In the genomic region with DNA sequence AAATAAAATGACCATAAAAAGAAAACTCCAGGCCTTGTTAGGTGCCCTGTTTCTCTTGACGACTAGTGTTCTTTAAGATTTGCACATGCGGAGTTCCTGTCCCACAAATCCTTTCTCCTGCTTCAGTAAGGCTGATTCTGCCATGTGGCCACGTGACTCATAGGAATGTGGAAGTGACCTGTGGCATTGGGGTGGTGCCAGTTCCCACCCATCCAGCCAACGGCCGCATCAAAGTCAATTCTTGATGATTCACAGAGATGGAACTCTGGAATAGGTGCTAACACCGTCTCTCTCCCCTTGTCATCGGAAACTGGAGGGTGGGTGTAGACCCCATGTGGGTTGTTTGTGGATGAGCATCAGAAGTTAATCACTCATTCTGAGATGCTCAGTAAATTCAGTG, we compare ENCODE assay signal across 35 mouse cellular contexts. TPM values are rescaled to one million over a fixed set of nuclear protein-coding genes. Genes with fewer than 3 reads are reported as not detected.
DNase-seq lines count a peak whose midpoint lies in the region; ATAC-seq and TF ChIP-seq lines count a peak whose summit lies in the region.
"Had no signal": no experiment of that assay in that cellular context is flagged by ENCODE, and none has a peak within 500 bp of the region (broad histone marks: within the 10 kb centered on the region; RNA-seq: fewer than 3 reads in every experiment).

No protein-coding gene starts in this region.

- no peak for TF ChIP-seq CTCF in MEL (IDR thresholded peaks at IDR 0.05 in 2 of 3, conservative IDR thresholded peaks at IDR 0.05 in 1 of 3; ENCODE audit: control insufficient read depth in 1 of 3, insufficient read depth in 1 of 3, low read depth in 2 of 3, low read length in 3 of 3, poor library complexity in 1 of 3, severe bottlenecking in 1 of 3)

- WGBS in heart, embryonic 10.5 days, result 89% methylated on average over 7 of the region's 7 CpGs
- 92% methylated on average over 7 of the region's 7 CpGs for WGBS in midbrain, embryonic 13.5 days

- no peak for TF ChIP-seq EP300 in MEL (IDR thresholded peaks at IDR 0.05; ENCODE audit: low read depth in 1 of 2, low read length in 2 of 2)

- H3K4me1 ChIP-seq in heart, embryonic 10.5 days, result no peaks in the 10 kb centered on the region
- H3K4me1 ChIP-seq in MEL (ENCODE audit: control insufficient read depth in 1 of 2, insufficient read depth in 2 of 2, low read length in 2 of 2), result peaks cover 2 to 7% of the 10 kb centered on the region in 2 experiments
- H3K4me1 ChIP-seq in midbrain, embryonic 13.5 days (replicated peaks), result no peaks in the 10 kb centered on the region
- H3K4me1 ChIP-seq: embryonic facial prominence, embryonic 12.5 days; embryonic facial prominence, embryonic 15.5 days; forebrain, embryonic 15.5 days had no signal

- no peak overlapping the region for H3K9ac ChIP-seq in MEL (ENCODE audit: control insufficient read depth, low read depth, low read length, poor library complexity, severe bottlenecking)
- H3K9ac ChIP-seq in midbrain, embryonic 13.5 days (replicated peaks), result no peak overlapping the region
- H3K9ac ChIP-seq: embryonic facial prominence, embryonic 12.5 days; embryonic facial prominence, embryonic 15.5 days; forebrain, embryonic 15.5 days; heart, embryonic 15.5 days; hindbrain, embryonic 14.5 days had no signal

- no peak overlapping the region for H3K27ac ChIP-seq in heart, embryonic 10.5 days
- no peak overlapping the region for H3K27ac ChIP-seq in MEL (ENCODE audit: control insufficient read depth, low read depth, low read length)
- no peak overlapping the region for H3K27ac ChIP-seq in midbrain, embryonic 13.5 days
- H3K27ac ChIP-seq: embryonic facial prominence, embryonic 12.5 days; embryonic facial prominence, embryonic 15.5 days; forebrain, embryonic 15.5 days; heart, adult 2 months; heart, embryonic 15.5 days; hindbrain, embryonic 14.5 days; hindbrain, postnatal 0 days had no signal

- no peak overlapping the region for H3K4me2 ChIP-seq in midbrain, embryonic 13.5 days (replicated peaks)
- H3K4me2 ChIP-seq: embryonic facial prominence, embryonic 12.5 days; embryonic facial prominence, embryonic 15.5 days; forebrain, embryonic 15.5 days; heart, embryonic 11.5 days; heart, embryonic 15.5 days; hindbrain, embryonic 14.5 days had no signal

- no peaks in the 10 kb centered on the region for H3K36me3 ChIP-seq in heart, embryonic 10.5 days
- H3K36me3 ChIP-seq in MEL (ENCODE audit: control insufficient read depth in 1 of 2, insufficient read depth in 2 of 2, low read length in 2 of 2), result peaks cover 0 to 9% of the 10 kb centered on the region in 2 experiments; a peak in 2 of 4 replicates
- no peaks in the 10 kb centered on the region for H3K36me3 ChIP-seq in midbrain, embryonic 13.5 days
- H3K36me3 ChIP-seq: embryonic facial prominence, embryonic 12.5 days; embryonic facial prominence, embryonic 15.5 days; forebrain, embryonic 15.5 days; G1E; heart, embryonic 15.5 days had no signal

- peak; percentile 60 for DNase-seq in heart, embryonic 10.5 days (ENCODE audit: low spot score)
- no peak for DNase-seq in heart, postnatal 10 days
- DNase-seq in MEL (ENCODE audit: low read depth, low spot score) (no peak), R1 (ENCODE audit: low read depth, low spot score) (peak; percentile 27)
- no peak for DNase-seq in testis, postnatal 10 days (ENCODE audit: low spot score)
- DNase-seq in left cerebral cortex, adult 18-20 months (ENCODE audit: low spot score in 2 of 2), result no peak
- DNase-seq: adrenal gland, adult 2 months; adrenal gland, postnatal 14 days; cerebellum, adult 11 months; cerebellum, adult 2 months; cerebellum, adult 9-11 months; cerebellum, postnatal 25 days; gastrocnemius, postnatal 25 days; heart, adult 2 months; heart, postnatal 14 days; heart, postnatal 4 days; kidney, adult 18-20 months had no signal

- H3K27me3 ChIP-seq in heart, embryonic 10.5 days (ENCODE audit: insufficient read depth, poor library complexity, severe bottlenecking), result no peaks in the 10 kb centered on the region
- H3K27me3 ChIP-seq in MEL (ENCODE audit: control insufficient read depth in 1 of 2, insufficient read depth in 2 of 2, low read length in 2 of 2), result peaks cover 6 to 12% of the 10 kb centered on the region in 2 experiments
- 0 out of 2 replicates have a peak, but pooled peaks cover 4% of the 10 kb centered on the region for H3K27me3 ChIP-seq in midbrain, embryonic 13.5 days
- H3K27me3 ChIP-seq: CH12.LX; embryonic facial prominence, embryonic 12.5 days; embryonic facial prominence, embryonic 15.5 days; forebrain, embryonic 15.5 days; heart, embryonic 15.5 days had no signal

- TF ChIP-seq RAD21 in MEL (IDR thresholded peaks at IDR 0.05; ENCODE audit: low read depth, low read length), result no peak

- no peaks in the 10 kb centered on the region for H3K9me3 ChIP-seq in heart, embryonic 10.5 days
- H3K9me3 ChIP-seq in MEL (replicated peaks; ENCODE audit: insufficient read depth, low read length), result no peaks in the 10 kb centered on the region
- H3K9me3 ChIP-seq in midbrain, embryonic 13.5 days, result no peaks in the 10 kb centered on the region
- H3K9me3 ChIP-seq: embryonic facial prominence, embryonic 12.5 days; embryonic facial prominence, embryonic 15.5 days; forebrain, embryonic 15.5 days; G1E; heart, embryonic 15.5 days had no signal

- H3K79me2 ChIP-seq in MEL (ENCODE audit: control insufficient read depth, insufficient read depth, low read length, poor library complexity), result no peaks in the 10 kb centered on the region

- no peak for ATAC-seq in midbrain, embryonic 13.5 days
- ATAC-seq: forebrain, embryonic 15.5 days; hindbrain, postnatal 0 days; inflammation-experienced regulatory T-cells, adult 6 months; intestine, embryonic 16.5 days had no signal

- H3K4me3 ChIP-seq in heart, embryonic 10.5 days, result no peak overlapping the region
- no peak overlapping the region for H3K4me3 ChIP-seq in MEL (ENCODE audit: control insufficient read depth in 1 of 2, insufficient read depth in 1 of 2, low read depth in 2 of 2, low read length in 2 of 2)
- no peak overlapping the region for H3K4me3 ChIP-seq in midbrain, embryonic 13.5 days (replicated peaks)
- H3K4me3 ChIP-seq: embryonic facial prominence, embryonic 12.5 days; embryonic facial prominence, embryonic 15.5 days; forebrain, embryonic 15.5 days; heart, adult 2 months; heart, embryonic 15.5 days had no signal

- intact Hi-C loops in heart, postnatal 10 days (cut with DNase I), result no loop called here

- no peak for TF ChIP-seq POLR2A in MEL (IDR thresholded peaks at IDR 0.05; ENCODE audit: control insufficient read depth in 1 of 2, insufficient read depth in 1 of 2, low read depth in 1 of 2, low read length in 2 of 2, poor library complexity in 1 of 2)

TF ChIP-seq in MEL, 35 proteins besides CTCF, POLR2A, EP300 and RAD21:
- TF ChIP-seq USF1 (IDR thresholded peaks at IDR 0.05; ENCODE audit: low read depth, low read length) (peak; percentile 27; the same call in 1 of the 2 replicates), KAT2A (conservative IDR thresholded peaks at IDR 0.05; ENCODE audit: low read depth, low read length) (no peak)

RNA-seq across cellular contexts. Expression of gene Gm5426, which starts 39.7 kb away (rescaled TPM):
- polyA plus RNA-seq in heart, embryonic 10.5 days (2016; fragmentation: Nextera tagmentation; extraction: Ambion mirVana), result not detected in 2 replicates
- not detected for total RNA-seq in heart, postnatal 10 days (2021)
- total RNA-seq in MEL (2012; rRNA removed), result not detected in 2 replicates
- polyA plus RNA-seq in MEL (2012; ENCODE audit: insufficient read depth in 1 of 2, insufficient read length in 2 of 2, low read depth in 1 of 2, low replicate concordance in 2 of 2, missing spikeins in 1 of 2), result 1 to 10 TPM in 1 of 2 experiments, not detected in 1; 1.0 TPM
- not detected in 2 replicates for polyA plus RNA-seq in midbrain, embryonic 13.5 days (2015; fragmentation: Nextera tagmentation; extraction: Ambion mirVana)
- total RNA-seq in left cerebral cortex, adult 18-20 months (2021), result not detected
- total RNA-seq: adrenal gland, adult 2 months; adrenal gland, postnatal 14 days; adrenal gland, postnatal 4 days; CH12.LX; common myeloid progenitor, adult 5-6 weeks; G1E; gastrocnemius, adult 8-10 months; gastrocnemius, postnatal 25 days; heart, adult 2 months; heart, postnatal 14 days; heart, postnatal 4 days; hindbrain, postnatal 0 days had no signal
- polyA plus RNA-seq: adrenal gland, adult 2 months; cerebellum, adult 2 months; embryonic facial prominence, embryonic 12.5 days; embryonic facial prominence, embryonic 15.5 days; forebrain, embryonic 11.5 days; forebrain, embryonic 15.5 days; G1E; gonadal fat pad, adult 2 months; heart, adult 2 months; heart, embryonic 11.5 days; heart, embryonic 15.5 days; hindbrain, embryonic 11.5 days; hindbrain, embryonic 14.5 days; hindbrain, postnatal 0 days; intestine, embryonic 16.5 days had no signal

Comparison
In these comparisons a context has a peak if more than half of its experiments do, and no peak if none do; other contexts are left out.
1. DNase-seq: peak in heart, embryonic 10.5 days (single experiment) and R1 (single experiment); none in heart, postnatal 10 days (0 of 2), MEL (single experiment), testis, postnatal 10 days (single experiment) and left cerebral cortex, adult 18-20 months (0 of 2).